Mouse (Mus musculus) left cerebral cortex, adult 9 months (tissue): ENCODE results near the gene Rfx4.

Source experiments
- DNase-seq, 2 experiments: peaks; one replicate each; pipeline ENCODE4 v3.0.0; 2022; ENCODE audit warnings: low spot score in 2 of 2

Gene Rfx4

DNA sequence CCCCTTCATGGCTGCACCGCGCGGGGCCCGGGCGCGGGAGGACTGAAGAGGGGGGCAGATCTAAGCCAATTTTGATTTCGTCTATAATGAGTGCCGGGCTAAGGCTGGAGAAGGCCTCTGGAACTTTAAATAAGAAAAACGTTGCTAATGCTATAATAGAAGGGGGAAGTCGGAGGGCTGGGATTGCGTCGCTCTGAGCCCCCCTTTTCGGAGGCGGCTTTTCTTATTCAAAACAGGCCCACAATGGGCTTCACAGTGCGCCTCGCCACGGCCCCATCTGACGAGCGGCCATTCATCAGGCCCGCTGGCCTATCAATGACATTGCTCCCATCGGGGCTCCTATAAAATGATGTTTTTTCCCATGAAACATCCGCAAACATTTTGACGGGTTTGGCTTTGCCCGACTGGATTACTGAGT, at the start of gene Rfx4:
Rfx4 (plus strand) TSS at position 277 of the 418 bp plus-strand sequence.
- DNase-seq, result peak in 1 of 2 experiments; percentile 34

DNA sequence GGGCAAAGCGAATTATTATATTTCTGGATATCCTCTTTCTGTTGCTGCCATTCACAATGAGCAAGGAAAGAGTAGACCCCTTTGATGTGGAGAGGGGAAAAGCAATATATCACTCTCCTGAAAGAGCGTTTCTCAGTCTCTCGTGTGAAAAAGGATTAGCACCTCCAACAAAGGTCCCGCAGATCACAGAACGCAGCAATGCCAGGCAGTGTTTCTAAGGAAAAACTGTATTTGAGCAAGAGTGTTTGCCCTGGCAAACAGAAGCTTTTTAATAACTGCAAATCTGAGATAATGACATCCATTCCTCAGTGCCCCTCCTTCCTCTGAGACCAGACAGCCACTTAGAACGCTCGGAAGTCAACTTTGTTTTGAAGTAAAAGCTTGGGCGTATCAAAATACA, 49.3 kb upstream of the Rfx4 start:
- DNase-seq, result no peak

DNA sequence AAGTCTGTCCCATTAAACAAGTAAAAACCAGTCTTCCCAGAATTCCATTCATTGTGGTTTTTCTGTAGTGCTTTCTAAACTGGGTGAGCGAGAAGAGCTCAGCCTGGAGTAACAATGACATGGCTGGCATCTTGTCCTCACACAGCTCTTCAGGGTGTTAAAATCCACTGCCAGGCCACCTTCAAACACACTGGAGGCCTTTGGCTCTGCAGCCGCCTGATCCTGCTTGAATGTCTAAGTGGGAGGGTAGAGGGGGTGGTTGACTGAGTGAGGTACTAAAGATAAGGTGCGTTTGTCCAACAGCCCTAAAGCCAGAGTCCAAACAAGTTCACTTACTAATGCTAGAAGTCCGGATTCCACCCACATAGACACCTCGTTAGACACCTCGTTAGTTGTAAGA, 48.6 kb upstream of the Rfx4 start:
- no peak for DNase-seq

DNA sequence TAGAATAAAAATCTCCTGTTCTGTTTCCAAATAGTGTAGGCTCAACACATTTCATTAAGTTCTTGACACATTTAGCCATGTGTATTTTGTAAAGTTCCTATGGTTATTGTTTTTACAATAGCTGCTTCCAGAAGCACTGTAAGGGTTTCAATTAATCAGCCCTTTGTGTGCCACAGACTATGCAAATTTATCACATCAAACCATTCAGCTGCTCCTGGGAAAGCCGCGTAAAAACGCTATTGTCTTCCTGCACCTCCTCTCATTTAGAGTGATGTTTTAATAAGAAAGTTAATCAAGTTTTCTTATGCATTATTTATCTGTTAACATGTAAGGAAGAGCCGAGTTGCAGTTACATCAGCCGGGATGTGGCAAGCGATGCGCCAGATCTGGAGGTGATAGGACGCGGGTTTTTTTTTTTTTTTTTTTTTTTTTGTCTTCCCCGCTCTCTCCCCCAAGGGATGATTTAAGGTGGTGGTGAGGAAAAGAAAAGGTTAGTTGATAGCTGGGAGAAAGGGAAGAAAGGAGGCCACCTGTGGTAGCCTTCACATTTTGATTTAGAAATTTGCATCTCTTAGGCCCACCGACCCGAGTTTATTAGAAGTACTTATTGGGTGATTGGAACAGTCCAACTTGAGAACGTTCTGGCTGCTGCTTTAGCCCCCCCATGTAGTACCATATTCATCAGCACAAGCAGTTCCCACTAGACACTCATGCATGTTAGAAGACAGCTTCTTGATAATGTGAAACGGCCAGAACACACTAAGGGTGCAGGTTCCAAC, 47.9 kb upstream of the Rfx4 start:
- DNase-seq, result no peak

DNA sequence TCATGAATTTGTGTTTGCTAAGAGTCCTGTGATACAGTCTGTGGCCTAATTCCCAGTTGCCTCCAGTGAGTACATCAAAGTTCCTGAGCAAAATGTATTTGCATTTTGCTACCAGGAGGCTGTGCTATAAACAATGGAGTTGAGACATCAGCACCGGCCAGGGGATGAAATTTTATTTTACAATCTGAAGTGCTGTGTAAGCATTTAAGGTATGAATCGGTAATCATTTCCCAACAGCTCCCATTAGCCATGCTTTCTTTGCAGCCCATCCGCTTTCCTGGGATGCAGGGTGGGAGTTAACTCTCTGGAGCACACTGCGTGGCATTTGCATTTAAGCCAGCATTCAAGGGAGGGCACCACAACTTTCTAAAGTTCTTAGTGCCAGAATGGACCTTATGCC, 45.7 kb upstream of the Rfx4 start:
- no peak for DNase-seq

DNA sequence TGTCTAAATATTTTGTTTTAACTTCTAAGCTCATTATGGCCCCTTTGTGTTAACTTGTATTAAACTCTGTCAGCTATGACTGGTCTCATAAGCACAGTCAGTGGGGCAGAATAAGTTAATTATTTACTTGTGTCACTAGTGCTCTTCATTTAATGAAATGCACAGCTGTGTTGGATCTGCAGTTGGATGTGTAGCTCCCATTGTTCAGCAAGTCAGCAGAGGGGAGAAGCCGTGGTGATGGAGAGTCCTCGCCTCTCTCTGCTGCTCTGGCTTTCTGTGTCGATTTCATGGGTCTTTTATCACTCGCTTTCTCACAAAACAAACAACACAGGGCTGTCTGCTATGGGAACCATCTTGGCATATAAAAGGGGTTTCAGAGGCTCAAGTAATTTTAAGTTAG, 45.0 kb upstream of the Rfx4 start:
- DNase-seq, result no peak

DNA sequence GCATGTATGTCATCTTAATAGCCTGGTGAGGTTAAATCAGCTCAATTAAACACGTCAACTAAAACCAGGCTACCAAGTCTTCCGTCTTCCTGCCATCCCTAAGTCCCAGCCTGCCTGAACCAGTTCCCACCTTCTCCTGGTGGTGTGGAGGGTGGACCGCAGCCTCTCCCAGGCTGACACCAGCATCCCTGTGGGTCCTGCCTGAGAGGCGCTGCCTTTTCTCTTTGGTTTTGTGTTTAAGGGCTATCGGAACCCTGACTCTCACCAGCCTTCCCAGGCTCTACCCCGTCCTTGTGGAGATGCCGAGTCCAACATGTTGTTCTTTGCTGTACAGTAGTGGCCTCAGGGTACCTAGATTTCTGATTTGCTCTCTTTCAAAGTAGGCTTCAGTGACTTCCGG, 44.4 kb upstream of the Rfx4 start:
- DNase-seq, result no peak

DNA sequence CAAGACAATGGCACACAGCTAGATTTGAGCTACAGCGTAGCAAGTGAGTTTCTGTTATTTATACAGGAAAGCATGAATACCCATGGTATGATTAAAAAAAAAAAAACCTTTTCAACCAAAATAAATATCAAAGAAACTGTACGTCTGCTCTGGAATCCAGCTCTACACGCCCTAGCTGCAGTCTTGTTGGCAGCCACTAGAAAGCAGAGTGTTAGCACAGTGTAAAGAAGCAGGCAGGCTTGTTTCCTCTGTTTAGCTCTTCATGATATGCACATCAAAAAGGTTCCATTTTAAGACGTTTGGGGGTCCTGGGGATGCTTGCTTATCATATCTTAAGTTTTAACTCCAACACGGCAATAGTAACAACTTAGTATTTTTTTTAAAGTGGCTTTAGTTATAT, 43.9 kb upstream of the Rfx4 start:
- no peak for DNase-seq

DNA sequence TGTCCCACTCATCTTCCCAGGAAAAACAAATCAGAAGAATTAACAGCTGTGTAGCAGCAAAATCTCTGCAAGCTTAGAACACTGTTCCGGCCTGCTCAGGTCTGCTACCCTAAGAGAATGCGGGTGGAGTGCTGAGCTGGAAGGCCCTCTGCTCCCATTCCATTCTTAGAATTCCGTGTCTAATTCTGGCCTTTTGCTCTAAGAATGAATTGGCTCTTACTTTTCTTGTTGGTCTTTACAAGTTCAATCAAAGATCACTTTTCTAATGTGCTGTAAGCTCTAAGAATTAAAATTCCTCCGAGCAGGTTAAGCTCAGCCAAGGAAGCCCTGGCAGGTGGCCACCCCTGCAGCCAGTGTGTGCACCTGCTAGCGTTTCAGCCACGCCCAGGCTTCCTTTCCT, 43.3 kb upstream of the Rfx4 start:
- DNase-seq, result no peak

DNA sequence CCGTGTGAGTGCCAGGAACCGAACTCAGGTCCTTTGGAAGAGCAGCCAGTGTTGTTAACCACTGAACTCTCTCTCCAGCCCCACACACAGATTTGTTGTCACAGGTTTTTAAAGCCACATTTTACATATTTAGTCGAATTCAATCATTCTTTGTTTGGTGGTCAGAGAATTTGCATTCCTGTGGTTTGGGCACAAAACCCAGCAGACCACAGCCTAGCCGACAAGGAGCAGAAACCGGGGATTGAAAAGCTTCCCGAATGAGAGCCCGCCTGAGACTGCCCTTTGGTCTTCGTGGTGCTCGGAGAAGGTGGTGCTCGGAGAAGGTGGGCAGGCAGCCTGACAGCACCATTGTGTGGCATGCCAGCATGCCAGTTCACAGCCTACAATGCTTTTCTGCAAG, 42.8 kb upstream of the Rfx4 start:
- no peak for DNase-seq

DNA sequence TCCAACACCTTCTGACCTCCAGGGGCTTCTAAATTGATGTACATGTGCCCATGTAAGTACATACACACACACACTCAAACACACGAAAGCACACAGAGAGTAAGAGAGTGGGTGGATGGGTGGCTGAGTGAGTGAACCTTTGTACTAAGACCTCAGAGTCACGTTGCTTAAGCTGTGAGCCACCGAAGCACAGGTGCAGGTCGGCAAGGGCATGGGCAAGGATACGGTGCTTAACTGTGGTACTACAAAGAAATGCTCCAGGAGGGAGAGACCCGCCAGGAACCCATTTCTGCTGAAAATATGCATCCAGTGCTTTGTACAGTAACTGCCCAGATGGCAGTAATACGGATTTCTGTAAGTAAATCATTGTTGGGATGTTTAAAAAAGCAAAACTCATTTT, 40.2 kb upstream of the Rfx4 start:
- DNase-seq, result no peak

DNA sequence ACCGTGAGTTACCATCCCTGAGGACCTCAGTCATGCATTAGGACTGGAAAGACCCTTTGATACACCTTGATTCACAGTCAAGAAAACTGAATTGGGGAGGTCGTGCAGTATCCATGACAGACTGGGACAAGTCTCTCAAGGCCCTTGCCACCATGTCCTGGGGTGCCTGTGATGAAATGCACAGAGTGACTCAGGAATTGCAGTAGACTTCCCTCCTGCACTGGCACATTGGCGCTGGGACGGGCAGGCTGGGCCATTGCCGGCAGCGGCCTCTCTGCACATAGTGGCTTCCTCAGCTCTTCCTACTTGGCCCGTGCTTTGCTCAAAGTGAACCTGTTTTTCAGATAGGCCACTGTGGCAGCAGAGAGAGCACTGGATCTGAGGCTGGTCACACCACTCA, 39.3 kb upstream of the Rfx4 start:
- DNase-seq, result no peak

DNA sequence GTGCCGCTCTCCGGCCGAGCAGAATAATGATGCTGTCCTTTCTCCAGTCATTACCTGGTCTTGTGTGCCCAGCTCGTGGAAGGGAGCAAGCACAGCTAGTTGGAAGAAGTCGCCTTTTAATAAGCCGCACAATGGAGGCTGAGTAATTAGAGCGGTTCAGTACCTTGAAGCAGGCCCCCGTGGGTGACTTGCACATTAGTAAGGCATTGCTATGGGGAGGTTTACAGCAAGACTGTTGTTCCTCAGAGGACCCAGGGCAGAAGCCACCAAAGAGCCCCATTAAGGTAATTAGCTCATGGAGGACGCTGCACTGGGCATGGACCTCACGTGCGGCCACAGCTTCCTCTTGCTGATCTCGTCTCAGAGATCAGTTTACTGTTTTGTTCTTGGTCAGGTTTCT, 33.2 kb upstream of the Rfx4 start:
- DNase-seq, result no peak

DNA sequence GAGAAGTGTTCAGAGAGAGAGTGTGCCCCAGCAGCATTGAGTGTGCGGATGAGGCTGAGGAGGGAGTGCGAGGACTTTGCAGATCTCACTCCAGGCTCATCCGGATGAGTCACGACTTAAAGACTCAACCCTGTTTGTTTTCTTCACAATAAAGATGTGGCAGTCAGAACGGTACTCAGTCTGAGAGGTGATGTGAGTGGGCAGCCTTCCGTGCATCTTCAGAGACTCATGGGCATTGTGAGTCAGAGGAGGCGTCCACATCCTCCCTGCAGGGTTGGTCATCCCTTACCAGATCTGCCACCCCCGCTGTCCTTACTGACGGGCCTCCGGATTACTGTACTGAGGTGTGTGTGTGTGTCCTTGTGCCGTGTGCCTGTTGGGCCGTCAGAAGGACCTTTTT, 28.9 kb upstream of the Rfx4 start:
- DNase-seq, result peak; percentile 16 to 20

DNA sequence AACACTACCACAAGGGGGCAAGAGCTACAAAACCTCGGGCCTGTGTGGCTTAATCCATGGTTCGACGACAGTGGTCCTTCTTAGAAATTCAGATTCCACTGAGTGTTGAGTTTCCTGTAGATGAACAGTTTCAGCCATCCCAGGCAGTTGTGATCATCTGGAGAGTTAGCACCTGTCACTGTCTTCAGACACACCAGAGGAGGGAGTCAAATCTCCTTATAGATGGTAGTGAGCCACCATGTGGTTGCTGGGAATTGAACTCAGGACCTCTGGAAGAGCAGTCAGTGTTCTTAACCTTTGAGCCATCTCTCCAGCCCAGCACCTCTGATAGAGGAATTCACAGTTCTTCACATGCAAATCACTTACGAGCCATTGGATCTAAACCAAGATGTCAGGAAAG, 28.1 kb upstream of the Rfx4 start:
- no peak for DNase-seq

DNA sequence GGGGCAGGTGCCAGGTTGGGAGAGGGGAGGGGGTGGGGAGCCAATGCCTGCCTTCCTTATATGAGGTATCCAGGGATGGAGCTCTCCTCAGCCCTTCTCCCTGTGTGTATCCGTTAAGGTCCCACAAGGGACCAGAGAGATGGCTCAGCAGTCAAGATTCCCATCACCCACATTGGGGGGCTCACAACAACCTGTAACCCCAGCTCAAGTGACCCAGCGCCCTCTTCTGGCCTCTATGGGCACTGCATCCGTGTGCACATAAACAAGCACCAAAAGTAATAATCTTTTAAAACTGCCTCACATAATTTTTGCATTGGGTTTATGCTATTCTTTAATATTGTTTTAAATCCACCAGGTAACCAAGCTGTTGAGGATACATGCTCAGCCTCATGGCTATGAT, 25.8 kb upstream of the Rfx4 start:
- no peak for DNase-seq

DNA sequence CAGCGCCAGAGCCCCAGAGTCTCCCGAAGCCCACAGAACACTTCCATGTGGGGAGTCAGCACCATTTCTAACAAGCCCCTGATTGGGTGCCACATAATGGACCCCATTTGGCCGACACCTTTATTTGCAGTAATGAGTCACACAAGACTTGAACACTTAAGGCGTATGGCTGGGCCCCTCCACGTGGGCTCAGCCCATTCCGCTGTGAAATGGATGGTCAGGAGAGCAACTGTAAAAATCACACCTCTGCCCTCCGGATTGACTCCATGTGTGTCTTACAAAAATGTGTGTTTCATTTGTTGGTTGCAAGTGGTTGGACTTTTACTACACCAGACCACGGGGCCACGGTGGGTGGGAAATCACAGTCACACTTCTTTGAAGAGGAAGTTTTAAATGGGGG, 24.9 kb upstream of the Rfx4 start:
- no peak for DNase-seq

DNA sequence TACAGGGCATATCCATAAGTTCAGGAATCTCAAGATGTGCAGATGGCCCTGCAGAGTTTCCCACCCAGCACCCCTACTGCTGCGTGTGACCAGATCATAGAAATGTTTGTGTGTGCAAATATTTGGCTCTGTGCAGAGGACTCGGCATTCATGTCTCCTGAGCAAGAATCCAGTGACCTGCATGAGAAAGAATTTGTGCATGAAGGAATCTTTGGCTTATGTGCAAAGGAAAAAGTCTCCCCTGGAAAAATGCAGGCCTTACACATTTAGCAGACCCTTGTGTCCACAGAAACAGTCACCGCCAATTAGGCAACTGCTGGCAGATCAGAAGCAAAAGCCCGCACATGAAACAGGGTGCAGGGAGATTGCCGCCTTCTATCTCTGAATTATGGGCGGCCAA, 22.4 kb upstream of the Rfx4 start:
- DNase-seq, result no peak

DNA sequence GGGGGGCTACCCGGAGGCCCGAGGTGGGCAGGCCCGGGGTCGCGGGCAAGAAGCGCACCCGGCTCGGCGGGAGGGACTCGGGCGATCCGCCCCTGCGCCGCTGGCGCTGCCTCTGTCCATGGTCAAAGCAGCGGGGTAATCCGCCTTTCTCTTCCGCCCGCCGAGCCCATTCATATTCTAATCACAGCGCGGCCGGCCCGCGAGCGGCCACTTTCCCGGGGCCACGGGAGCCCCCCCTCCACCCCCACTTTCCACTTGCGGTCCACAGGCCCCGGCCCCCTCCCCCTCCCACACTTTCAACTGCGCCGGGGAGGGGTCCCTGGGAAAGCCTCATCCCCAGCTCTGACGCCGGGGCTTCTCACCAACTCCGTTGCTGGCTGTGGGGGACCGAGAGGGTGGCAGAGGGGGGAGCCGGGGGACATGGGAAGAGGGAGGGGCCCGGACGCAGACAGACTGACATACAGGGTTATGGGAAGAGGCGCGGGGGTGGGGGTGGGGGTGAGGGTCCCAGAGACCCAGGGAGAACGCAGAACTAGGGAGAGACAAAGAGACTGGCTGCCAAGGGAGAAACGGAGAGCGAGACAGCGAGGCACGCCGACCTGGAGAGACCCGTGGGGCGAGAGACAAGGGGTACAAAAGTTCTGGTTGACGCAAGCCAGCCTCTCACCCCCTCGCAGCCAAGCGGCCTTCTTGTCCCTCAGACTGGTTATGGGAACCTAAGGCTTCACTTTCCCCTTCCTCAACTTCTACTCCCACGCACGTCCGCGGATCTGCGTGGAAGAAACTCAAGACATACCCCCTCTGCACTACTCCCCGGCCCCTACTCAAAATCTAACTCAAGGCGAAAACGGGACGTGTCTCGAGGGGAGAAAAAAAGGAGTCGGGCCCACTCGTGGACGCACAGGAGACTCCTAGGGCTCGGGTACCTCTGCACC, 744 bp upstream of the Rfx4 start:
- DNase-seq, result no peak

DNA sequence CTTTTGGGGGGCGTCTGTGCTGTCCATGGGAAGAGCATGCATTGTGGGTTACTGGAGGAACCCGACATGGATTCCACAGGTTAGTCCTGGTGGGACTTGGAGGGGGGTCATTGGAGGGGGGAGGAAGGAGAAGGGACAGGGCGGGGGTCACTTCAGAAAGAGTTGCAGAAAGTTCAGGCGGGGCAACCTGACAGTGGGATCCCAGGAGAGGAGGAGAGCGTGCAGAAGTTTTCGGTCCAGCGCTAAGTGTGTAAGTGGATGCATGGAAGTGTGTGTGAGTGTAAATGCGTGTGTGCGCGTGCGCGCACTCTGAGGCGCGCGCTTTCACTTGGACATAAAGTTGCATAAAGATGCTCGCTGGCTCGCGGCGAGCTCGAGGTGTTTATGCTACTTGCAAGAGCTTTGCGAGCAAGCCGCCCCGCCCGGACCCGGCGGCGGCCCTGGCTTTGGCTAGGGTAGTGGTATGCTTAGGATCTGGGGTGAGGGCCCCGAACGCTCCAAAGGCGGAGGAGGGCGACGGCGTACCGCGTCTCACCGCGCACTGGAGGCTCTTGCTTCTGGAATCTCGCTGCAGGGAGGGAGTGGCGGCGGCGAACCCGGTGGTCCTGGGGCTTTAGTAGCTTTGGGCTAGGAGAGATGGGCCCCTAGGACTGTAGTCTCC, 703 bp downstream of the Rfx4 start:
- DNase-seq, result no peak

DNA sequence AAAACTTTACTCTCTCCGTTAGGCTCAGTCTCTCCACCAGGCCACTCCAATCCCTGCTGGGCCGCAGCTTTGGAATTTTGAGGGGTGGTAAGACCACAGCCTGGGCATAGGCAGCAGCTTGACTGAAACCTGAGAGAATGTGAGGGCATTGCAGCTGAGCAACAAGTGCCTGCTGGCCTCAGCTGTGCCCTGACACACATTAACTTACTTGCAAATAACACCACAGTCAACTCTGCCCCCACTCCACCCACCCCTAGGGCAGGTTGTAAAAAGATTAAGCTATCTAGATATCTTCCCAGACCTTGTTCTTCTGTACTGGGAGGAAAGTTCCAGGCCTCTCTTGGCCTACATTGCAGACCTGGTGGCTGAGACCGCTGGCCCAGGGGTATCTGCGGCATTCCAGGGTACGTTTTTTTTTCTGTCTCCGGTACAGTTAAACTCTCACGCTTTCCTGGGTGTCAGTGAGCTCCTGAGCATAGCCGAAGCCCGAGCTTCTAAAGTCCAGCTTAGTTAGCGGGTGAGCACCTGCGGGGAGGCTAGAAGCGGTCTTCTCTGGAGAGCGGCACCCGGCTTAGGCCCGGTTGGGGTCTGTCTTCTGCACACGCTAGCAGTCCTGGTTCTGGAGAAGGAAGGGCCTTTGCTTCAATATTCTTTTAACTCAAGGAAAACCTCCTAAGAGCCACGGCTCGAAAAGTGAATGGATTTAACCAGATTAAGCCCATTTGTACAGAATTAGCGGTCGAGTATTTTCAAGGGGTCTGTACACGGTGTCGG, 1.8 kb downstream of the Rfx4 start:
- DNase-seq, result no peak

DNA sequence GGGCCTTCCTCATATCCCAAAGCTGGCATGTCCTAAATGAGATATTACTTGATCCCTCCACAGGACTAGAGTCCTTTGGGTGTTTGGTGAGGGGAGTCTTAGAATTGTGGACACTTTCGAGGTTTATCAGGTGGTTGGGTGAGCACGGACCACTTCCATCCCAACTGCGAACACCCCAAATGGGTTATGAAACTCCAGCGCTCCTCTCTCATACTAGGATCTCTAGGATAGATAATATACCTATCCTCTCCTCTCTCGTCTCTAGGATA, 2.3 kb downstream of the Rfx4 start:
- DNase-seq, result no peak
